Mouse (Mus musculus) monocyte, adult 5-6 weeks (primary cell): ENCODE results near the gene D17H6S53E. TPM values are rescaled to one million over a fixed set of nuclear protein-coding genes. Genes with fewer than 3 reads are reported as not detected.
A peak's percentile ranks its signal among the peaks of the same experiment; 100 is the strongest.

ENCODE experiments used
- ATAC-seq: fragments of 153-309, 156-312 bp; replicated peaks from 2 replicates; pipeline ENCODE4 v1.8.0; 2017; ENCODE audit warnings: mild to moderate bottlenecking; ENCODE audit not compliant: low TSS enrichment, insufficient number of reproducible peaks, severe bottlenecking, poor library complexity, low FRiP score
- total RNA-seq: library from RNA; stranded (forward); fragments of 200-1000, 200-491, 200-594 nt; gene quantifications from 3 replicates; pipeline ENCODE4 v1.2.3, GENCODE M21; 2017

The D17H6S53E gene
- total RNA-seq, 1 experiment from 2014 or later, result 43.7 TPM

GRCm38 (mm10) chr17:35172445-35173234, 46.5 kb downstream of the D17H6S53E start:
- ATAC-seq, result peak; percentile 74

- ATAC-seq, result 0 out of 2 replicates have a peak, but pooled peaks have one; percentile 13
These were observed 47.2 kb downstream of the D17H6S53E start for GRCm38 (mm10) chr17:35173329-35173728.

- ATAC-seq, result 0 out of 2 replicates have a peak, but pooled peaks have one; percentile 23
These were observed 48.2 kb downstream of the D17H6S53E start for GRCm38 (mm10) chr17:35174201-35174977.

GRCm38 (mm10) chr17:35175382-35175781, 49.2 kb downstream of the D17H6S53E start:
- no peak for ATAC-seq

GRCm38 (mm10) chr17:35175968-35176367, 49.8 kb downstream of the D17H6S53E start, which contains the start of gene Aif1:
Gene Aif1, minus strand, starts transcription at chr17:35176068.
- ATAC-seq, result no peak

Other genes starting within 250 kb of the D17H6S53E start
- gene Zbtb12, start 246.9 kb upstream of the D17H6S53E start, total RNA-seq, result 0.57 to 1.7 TPM (median 1.6 TPM) in 3 replicates
- not detected in 3 replicates for gene Gm20547, start 244.3 kb upstream of the D17H6S53E start, total RNA-seq
- not detected in 3 replicates for gene C2, start 228.1 kb upstream of the D17H6S53E start, total RNA-seq
- 92.4 to 105 TPM (median 102 TPM) in 3 replicates for gene Ehmt2, start 227.9 kb upstream of the D17H6S53E start, total RNA-seq
- not detected in 3 replicates for gene Slc44a4, start 211.9 kb upstream of the D17H6S53E start, total RNA-seq
- 29.6 to 39.9 TPM (median 37.2 TPM) in 3 replicates for gene Neu1, start 195.1 kb upstream of the D17H6S53E start, total RNA-seq
- gene Hspa1b, start 167.1 kb upstream of the D17H6S53E start, total RNA-seq, result 12.5 to 375 TPM (median 15.8 TPM) in 3 replicates
- gene Gm20481, start 156.5 kb upstream of the D17H6S53E start, total RNA-seq, result 1.4 TPM in 1 of 3 replicates, not detected in the others
- gene Hspa1a, start 154.2 kb upstream of the D17H6S53E start, total RNA-seq, result 4.9 to 201 TPM (median 8.6 TPM) in 3 replicates
- 1.1 to 1.7 TPM in 2 of 3 replicates, not detected in the other for gene Hspa1l, start 153.7 kb upstream of the D17H6S53E start, total RNA-seq
- 9.3 to 13.9 TPM (median 10.6 TPM) in 3 replicates for gene Lsm2, start 144.5 kb upstream of the D17H6S53E start, total RNA-seq
- 89.9 to 126 TPM (median 116 TPM) in 3 replicates for gene Vars, start 125.4 kb upstream of the D17H6S53E start, total RNA-seq
- gene Vwa7, start 109.8 kb upstream of the D17H6S53E start, total RNA-seq, result not detected in 3 replicates
- gene Sapcd1, start 98.4 kb upstream of the D17H6S53E start, total RNA-seq, result 1.2 TPM in 1 of 3 replicates, not detected in the others
- gene Msh5, start 79.6 kb upstream of the D17H6S53E start, total RNA-seq, result 0.76 to 1.6 TPM in 2 of 3 replicates, not detected in the other
- 356 to 514 TPM (median 477 TPM) in 3 replicates for gene Clic1, start 76.4 kb upstream of the D17H6S53E start, total RNA-seq
- gene Ddah2, start 67.3 kb upstream of the D17H6S53E start, total RNA-seq, result 1.1 TPM in 1 of 3 replicates, not detected in the others
- not detected in 3 replicates for gene Ly6g6c, start 61.0 kb upstream of the D17H6S53E start, total RNA-seq
- 0.57 to 3.1 TPM (median 0.75 TPM) in 3 replicates for gene Mpig6b, start 60.2 kb upstream of the D17H6S53E start, total RNA-seq
- gene Ly6g6e, start 49.5 kb upstream of the D17H6S53E start, total RNA-seq, result not detected in 3 replicates
- gene Ly6g6d, start 48.3 kb upstream of the D17H6S53E start, total RNA-seq, result 2.3 TPM in 1 of 3 replicates, not detected in the others
- gene Ly6g6f, start 40.8 kb upstream of the D17H6S53E start, total RNA-seq, result 0.39 TPM in 1 of 3 replicates, not detected in the others
- gene Abhd16a, start 37.1 kb upstream of the D17H6S53E start, total RNA-seq, result 24.3 to 47.0 TPM (median 28.3 TPM) in 3 replicates
- gene Ly6g5c, start 18.1 kb upstream of the D17H6S53E start, total RNA-seq, result not detected in 3 replicates
- gene Ly6g5b, start 10.9 kb upstream of the D17H6S53E start, total RNA-seq, result not detected in 3 replicates
- gene Gpank1, start 4.9 kb upstream of the D17H6S53E start, total RNA-seq, result 62.4 to 126 TPM (median 65.8 TPM) in 3 replicates
- 188 to 293 TPM (median 226 TPM) in 3 replicates for gene Csnk2b, start 4.3 kb upstream of the D17H6S53E start, total RNA-seq
- gene Apom, start 5.7 kb downstream of the D17H6S53E start, total RNA-seq, result 1.4 TPM in 1 of 3 replicates, not detected in the others
- gene Bag6, start 8.8 kb downstream of the D17H6S53E start, total RNA-seq, result 72.4 to 192 TPM (median 104 TPM) in 3 replicates
- gene Prrc2a, start 38.5 kb downstream of the D17H6S53E start, total RNA-seq, result 21.3 to 57.6 TPM (median 32.1 TPM) in 3 replicates
- 20.7 to 64.8 TPM (median 31.9 TPM) in 3 replicates for gene Aif1, start 49.7 kb downstream of the D17H6S53E start, total RNA-seq
- 763 to 1,006 TPM (median 964 TPM) in 3 replicates for gene Lst1, start 62.1 kb downstream of the D17H6S53E start, total RNA-seq
- gene Ltb, start 68.1 kb downstream of the D17H6S53E start, total RNA-seq, result 38.1 to 48.1 TPM (median 38.4 TPM) in 3 replicates
- 37.0 to 62.7 TPM (median 38.1 TPM) in 3 replicates for gene Tnf, start 75.6 kb downstream of the D17H6S53E start, total RNA-seq
- 1.7 TPM in 1 of 3 replicates, not detected in the others for gene Lta, start 79.0 kb downstream of the D17H6S53E start, total RNA-seq
- gene Gm16181, start 94.5 kb downstream of the D17H6S53E start, total RNA-seq, result 0.64 to 2.9 TPM (median 2.7 TPM) in 3 replicates
- gene Atp6v1g2, start 107.3 kb downstream of the D17H6S53E start, total RNA-seq, result 1.4 to 6.5 TPM (median 2.6 TPM) in 3 replicates
- gene Nfkbil1, start 109.4 kb downstream of the D17H6S53E start, total RNA-seq, result 3.6 to 10.9 TPM (median 5.1 TPM) in 3 replicates
- 98.8 to 141 TPM (median 101 TPM) in 3 replicates for gene Ddx39b, start 115.4 kb downstream of the D17H6S53E start, total RNA-seq
- 2,987 to 4,272 TPM (median 3,836 TPM) in 3 replicates for gene H2-D1, start 136.4 kb downstream of the D17H6S53E start, total RNA-seq
- gene H2-Q1, start 194.0 kb downstream of the D17H6S53E start, total RNA-seq, result 0.11 to 0.38 TPM in 2 of 3 replicates, not detected in the other
- gene H2-Q2, start 215.9 kb downstream of the D17H6S53E start, total RNA-seq, result not detected in 3 replicates